Mouse (Mus musculus): ENCODE data around the gene Thrsp. TPM values are rescaled to one million over a fixed set of nuclear protein-coding genes. Genes with fewer than 3 reads are reported as not detected.
"Not testable (repeated sequence)": the region's sequence is repeated elsewhere in the genome, so short reads cannot be mapped to it uniquely, and the experiment has no call there.

Thrsp gene
- polyA plus RNA-seq, 1 experiment from 2014 or later: 0.05 TPM

- in situ Hi-C loops (cut with MboI; ENCODE audit: low pct_unique_long_range_greater_than_20kb): loop anchor here (25.0 kb wide), 1 partner anchor 553 kb away; no protein-coding TSS in a partner anchor
- no peak for DNase-seq (ENCODE audit: low read depth, low spot score)
- no peaks in the 10 kb centered on the region for H3K27me3 ChIP-seq
- TF ChIP-seq CTCF (IDR thresholded peaks at IDR 0.05): no peak
- ChIA-PET POLR2A (no interaction called here), CTCF (interaction anchor here (1.5 to 2.1 kb wide), 3 partner anchors 9 to 20 kb away, joined by 3 to 7 read pairs (median 4); no protein-coding TSS in a partner anchor)
- no peak for ATAC-seq
Observed at GRCm38 (mm10) chr7:97434517-97434916, 17.0 kb upstream of the Thrsp start.

DNA sequence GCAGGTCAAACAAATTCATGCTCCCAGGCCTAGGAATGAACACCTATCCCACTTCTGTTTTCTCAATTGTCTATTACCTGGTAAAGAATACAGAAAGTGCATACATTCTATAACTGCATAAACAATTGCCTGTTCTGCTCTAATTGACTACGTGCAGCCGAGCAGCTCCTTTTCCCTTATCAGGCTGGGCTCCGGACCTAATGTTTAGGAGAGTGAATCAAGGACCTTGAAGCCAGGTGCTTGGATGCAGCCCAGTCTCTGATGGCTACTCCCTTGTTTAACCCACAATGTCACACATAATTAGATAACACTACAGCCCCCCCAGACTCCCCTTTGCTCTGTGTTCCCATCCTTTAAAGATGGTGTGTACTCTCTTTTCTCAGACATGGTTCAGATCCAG is 16.0 kb upstream of the Thrsp start:
- POLR2A ChIA-PET; DNase-seq (ENCODE audit: low read depth, low spot score): not testable (repeated sequence)

DNA sequence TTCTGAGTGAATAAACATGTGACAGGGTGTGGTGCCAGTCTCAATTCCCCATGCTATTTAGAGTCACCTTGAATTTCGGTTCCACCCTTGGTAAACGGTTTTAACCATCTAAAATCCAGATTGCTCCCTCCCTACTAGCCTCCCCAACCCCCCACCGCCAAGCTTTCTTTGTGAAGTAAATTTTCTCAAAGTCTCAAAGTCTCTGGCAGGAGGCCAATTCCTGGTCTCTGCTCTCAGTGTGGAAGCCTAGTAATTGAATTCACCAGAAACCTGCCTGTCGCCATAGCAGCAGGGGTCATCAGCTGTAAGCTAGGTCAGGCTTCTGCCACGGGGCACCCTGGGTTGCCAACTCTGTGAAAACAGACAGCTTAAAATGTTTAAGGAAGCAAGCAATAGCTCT is 12.2 kb upstream of the Thrsp start:
- no peaks in the 10 kb centered on the region for H3K27me3 ChIP-seq
- CTCF ChIA-PET: no interaction called here
- ATAC-seq: no peak
- POLR2A ChIA-PET: interaction anchor here (0.7 kb wide), 1 partner anchor 256 kb away, joined by 4 read pairs; no protein-coding TSS in a partner anchor
- TF ChIP-seq CTCF (IDR thresholded peaks at IDR 0.05): no peak
- in situ Hi-C loops (cut with MboI; ENCODE audit: low pct_unique_long_range_greater_than_20kb): loop anchor here (5.0 to 25.0 kb wide), 2 partner anchors 233 to 558 kb away; no protein-coding TSS in a partner anchor
- DNase-seq (ENCODE audit: low read depth, low spot score): no peak

More for the DNA sequence above, 16.0 kb upstream of the Thrsp start:
- ATAC-seq, H3K27me3 ChIP-seq, CTCF ChIA-PET: not testable (repeated sequence)
- in situ Hi-C loops (cut with MboI; ENCODE audit: low pct_unique_long_range_greater_than_20kb): loop anchor here (25.0 kb wide), 1 partner anchor 554 kb away; no protein-coding TSS in a partner anchor

DNA sequence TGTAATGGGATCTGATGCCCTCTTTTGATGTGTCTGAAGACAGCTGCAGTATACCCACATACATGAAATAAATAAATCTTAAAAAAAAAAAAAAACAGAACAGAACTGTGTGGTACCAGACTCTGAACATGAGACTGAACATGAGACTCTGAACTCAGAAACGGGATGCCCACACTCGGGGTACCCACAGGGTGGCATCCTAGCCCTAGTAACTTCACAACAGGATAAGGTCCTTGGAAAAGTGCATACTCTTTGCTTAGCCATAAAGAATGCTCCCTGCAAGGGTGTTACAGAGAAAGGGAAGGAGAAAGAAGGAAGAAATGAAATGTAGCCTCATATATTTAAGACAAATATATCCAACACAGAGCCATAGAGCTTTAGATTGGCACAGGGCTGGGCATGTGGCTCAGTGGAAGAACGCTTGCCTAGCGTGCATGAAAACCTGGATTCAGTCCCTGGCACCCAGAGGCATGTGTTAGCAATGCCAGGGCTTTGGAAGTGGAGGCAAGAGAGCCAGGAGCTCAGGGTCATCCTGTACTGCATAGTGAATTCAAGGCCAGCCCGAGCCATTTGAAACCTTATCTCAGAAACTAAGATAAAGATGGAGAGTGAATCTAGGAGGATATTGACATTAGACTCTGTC is 10.4 kb upstream of the Thrsp start:
- CTCF ChIA-PET: interaction anchor here (1.3 kb wide), 1 partner anchor 9 kb away, joined by 5 read pairs; no protein-coding TSS in a partner anchor

DNA sequence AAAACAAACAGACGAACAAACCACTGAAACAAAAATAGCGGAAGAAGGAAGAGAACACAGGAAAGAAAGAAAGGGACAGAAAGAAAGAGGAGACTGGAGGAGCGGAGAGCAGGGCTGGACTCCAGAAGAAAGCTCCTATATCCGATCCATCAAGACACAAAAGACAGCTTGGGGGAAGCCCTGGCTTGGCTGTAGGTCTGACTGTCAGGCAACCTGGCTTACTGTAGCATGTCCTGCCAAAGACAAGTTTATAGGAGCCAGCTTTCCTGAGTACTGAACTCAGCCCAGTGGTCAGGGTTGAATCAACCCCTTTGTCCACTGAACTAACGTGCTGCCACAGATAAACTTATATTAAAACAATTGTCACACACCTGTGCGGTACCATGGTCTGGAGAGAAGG is 9.8 kb upstream of the Thrsp start:
- ChIA-PET CTCF (interaction anchor here (1.3 kb wide), 1 partner anchor 9 kb away, joined by 5 read pairs; no protein-coding TSS in a partner anchor), POLR2A (no interaction called here)
- in situ Hi-C loops (cut with MboI; ENCODE audit: low pct_unique_long_range_greater_than_20kb): loop anchor here (5.0 to 25.0 kb wide), 2 partner anchors 235 to 560 kb away; no protein-coding TSS in a partner anchor
- ATAC-seq (no peak), DNase-seq (ENCODE audit: low read depth, low spot score) (no peak)
- TF ChIP-seq CTCF (IDR thresholded peaks at IDR 0.05): no peak
- H3K27me3 ChIP-seq: no peaks in the 10 kb centered on the region

More for the DNA sequence above, 10.4 kb upstream of the Thrsp start:
- H3K27me3 ChIP-seq: no peaks in the 10 kb centered on the region
- in situ Hi-C loops (cut with MboI; ENCODE audit: low pct_unique_long_range_greater_than_20kb): loop anchor here (5.0 to 25.0 kb wide), 2 partner anchors 234 to 559 kb away; no protein-coding TSS in a partner anchor
- POLR2A ChIA-PET: no interaction called here
- TF ChIP-seq CTCF (IDR thresholded peaks at IDR 0.05): peak; percentile 19
- DNase-seq (ENCODE audit: low read depth, low spot score) (no peak), ATAC-seq (no peak)

- in situ Hi-C loops (cut with MboI; ENCODE audit: low pct_unique_long_range_greater_than_20kb): loop anchor here (5.0 to 25.0 kb wide), 2 partner anchors 236 to 561 kb away; no protein-coding TSS in a partner anchor
Observed at GRCm38 (mm10) chr7:97426566-97426965, 9.0 kb upstream of the Thrsp start.

DNA sequence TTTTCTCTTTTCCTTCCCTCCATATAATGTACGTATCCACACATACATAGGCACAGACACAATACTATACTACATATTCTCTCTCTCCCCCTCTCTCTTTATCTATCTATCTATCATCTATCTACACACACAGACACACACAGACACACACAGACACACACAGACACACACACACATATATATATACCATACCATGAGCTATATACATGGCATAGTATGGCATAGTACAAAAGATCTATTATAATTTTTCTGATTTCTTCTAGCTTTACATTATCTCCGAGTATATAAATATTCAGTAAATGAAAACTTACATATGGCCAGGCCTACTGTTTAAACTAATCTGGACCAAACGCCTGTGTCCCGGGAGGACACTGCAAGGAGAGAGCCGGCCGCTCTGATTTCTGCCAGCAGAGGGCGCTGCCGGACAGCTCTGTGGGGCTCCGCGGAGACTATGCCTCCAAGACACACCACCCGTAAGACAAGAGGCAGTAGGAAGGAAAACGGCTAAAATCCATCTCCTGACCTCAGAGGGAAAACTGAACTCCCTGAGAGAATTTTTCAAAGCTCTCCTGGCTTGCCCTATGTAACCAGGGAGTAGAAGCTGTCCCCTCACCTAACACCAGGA is 7.2 kb upstream of the Thrsp start:
- ChIA-PET CTCF (interaction anchor here (0.7 to 2.1 kb wide), 20 partner anchors 9 to 254 kb away, joined by 3 to 9 read pairs (median 4); partner anchors contain the start of gene Ints4), POLR2A (interaction anchor here (0.7 kb wide), 2 partner anchors 13 to 46 kb away, joined by 3 read pairs; no protein-coding TSS in a partner anchor)
- in situ Hi-C loops (cut with MboI; ENCODE audit: low pct_unique_long_range_greater_than_20kb): loop anchor here (5.0 to 25.0 kb wide), 2 partner anchors 238 to 563 kb away; no protein-coding TSS in a partner anchor
- ATAC-seq (no peak), DNase-seq (ENCODE audit: low read depth, low spot score) (peak; percentile 17)
- TF ChIP-seq CTCF (IDR thresholded peaks at IDR 0.05): peak; percentile 85
- H3K27me3 ChIP-seq: no peaks in the 10 kb centered on the region

More at GRCm38 (mm10) chr7:97426566-97426965, 9.0 kb upstream of the Thrsp start:
- ChIA-PET POLR2A (interaction anchor here (0.7 kb wide), 1 partner anchor 344 kb away, joined by 3 read pairs; no protein-coding TSS in a partner anchor), CTCF (interaction anchor here (1.0 kb wide), 1 partner anchor 54 kb away, joined by 3 read pairs; the partner anchor contains the start of gene Ints4)
- ATAC-seq (peak; percentile 77), DNase-seq (ENCODE audit: low read depth, low spot score) (no peak)
- no peak for TF ChIP-seq CTCF (IDR thresholded peaks at IDR 0.05)
- H3K27me3 ChIP-seq: no peaks in the 10 kb centered on the region

DNA sequence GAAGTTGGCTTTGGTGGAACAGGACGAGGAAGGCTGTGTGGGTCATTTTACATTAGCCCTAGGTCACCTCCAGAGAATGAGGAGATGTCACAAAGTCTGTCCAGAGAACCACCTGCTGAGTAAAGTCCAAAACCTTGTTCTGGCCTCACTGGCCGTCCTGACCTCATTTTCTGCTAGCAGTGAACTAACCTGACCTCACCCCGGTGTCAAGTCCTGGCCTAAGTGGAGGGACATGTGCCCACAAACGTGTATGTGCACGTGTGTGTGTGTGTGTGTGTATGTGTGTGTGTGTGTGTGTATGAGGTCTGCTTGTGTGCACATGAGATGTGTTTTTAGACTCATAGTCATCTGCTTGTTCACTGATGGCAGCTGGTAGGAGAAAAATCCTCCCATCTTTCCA is 6.2 kb upstream of the Thrsp start:
- H3K27me3 ChIP-seq: no peaks in the 10 kb centered on the region
- ChIA-PET CTCF (interaction anchor here (0.8 to 2.1 kb wide), 9 partner anchors 8 to 114 kb away, joined by 3 to 7 read pairs (median 4); no protein-coding TSS in a partner anchor), POLR2A (no interaction called here)
- TF ChIP-seq CTCF (IDR thresholded peaks at IDR 0.05): no peak
- no peak for ATAC-seq
- in situ Hi-C loops (cut with MboI; ENCODE audit: low pct_unique_long_range_greater_than_20kb): no loop called here
- no peak for DNase-seq (ENCODE audit: low read depth, low spot score)

GRCm38 (mm10) chr7:97420958-97421651 is 3.6 kb upstream of the Thrsp start:
- ATAC-seq (no peak), DNase-seq (ENCODE audit: low read depth, low spot score) (no peak)
- TF ChIP-seq CTCF (IDR thresholded peaks at IDR 0.05): no peak
- in situ Hi-C loops (cut with MboI; ENCODE audit: low pct_unique_long_range_greater_than_20kb): no loop called here
- H3K27me3 ChIP-seq: no peaks in the 10 kb centered on the region
- CTCF ChIA-PET: no interaction called here
- POLR2A ChIA-PET: no interaction called here

- in situ Hi-C loops (cut with MboI; ENCODE audit: low pct_unique_long_range_greater_than_20kb): no loop called here
- no peak for TF ChIP-seq CTCF (IDR thresholded peaks at IDR 0.05)
- POLR2A ChIA-PET: no interaction called here
- CTCF ChIA-PET: no interaction called here
- DNase-seq (ENCODE audit: low read depth, low spot score) (no peak), ATAC-seq (no peak)
- H3K27me3 ChIP-seq: no peaks in the 10 kb centered on the region
Observed at GRCm38 (mm10) chr7:97420406-97420805, 2.9 kb upstream of the Thrsp start.
